Mouse (Mus musculus): ENCODE results near the gene Cdc26. TPM values are rescaled to one million over a fixed set of nuclear protein-coding genes. Genes with fewer than 3 reads are reported as not detected.

Gene Cdc26
- polyA plus RNA-seq, 1 experiment from 2014 or later = 93.0 TPM

- Histone ChIP-seq H3K27ac (replicated peaks in 1 of 2; ENCODE audit: control insufficient read depth in 1 of 2, insufficient read depth in 1 of 2, low read depth in 2 of 2, low read length in 2 of 2) (no peak overlapping the region), H3K36me3 (ENCODE audit: control insufficient read depth, insufficient read depth, low read length) (no peaks in the 10 kb centered on the region), H3K4me3 (ENCODE audit: control insufficient read depth in 1 of 2, insufficient read depth in 1 of 2, low read depth in 1 of 2, low read length in 2 of 2) (no peak overlapping the region), H3K9me3 (ENCODE audit: control insufficient read depth, low read length) (no peaks in the 10 kb centered on the region), H3K4me2 (ENCODE audit: low read length) (no peak overlapping the region), H3K9ac (ENCODE audit: low read length) (no peak overlapping the region), H3K27me3 (ENCODE audit: control insufficient read depth, insufficient read depth, low read length) (no peaks in the 10 kb centered on the region), H3K4me1 (ENCODE audit: control insufficient read depth in 2 of 2, insufficient read depth in 2 of 2, low read length in 2 of 2) (no peaks in the 10 kb centered on the region)
- 66% methylated on average over 7 of the region's 7 CpGs for WGBS
- no peak for ATAC-seq (ENCODE audit: insufficient number of reproducible peaks, insufficient read depth, low FRiP score, low read depth)
Observed at GRCm38 (mm10) chr4:62433939-62434870, 25.8 kb upstream of the Cdc26 start.

GRCm38 (mm10) chr4:62431522-62431921 lies 23.1 kb upstream of the Cdc26 start:
- Histone ChIP-seq H3K27ac (replicated peaks in 1 of 2; ENCODE audit: control insufficient read depth in 1 of 2, insufficient read depth in 1 of 2, low read depth in 2 of 2, low read length in 2 of 2) (no peak overlapping the region), H3K4me3 (ENCODE audit: control insufficient read depth in 1 of 2, insufficient read depth in 1 of 2, low read depth in 1 of 2, low read length in 2 of 2) (no peak overlapping the region), H3K9me3 (ENCODE audit: control insufficient read depth, low read length) (no peaks in the 10 kb centered on the region), H3K4me1 (ENCODE audit: control insufficient read depth in 2 of 2, insufficient read depth in 2 of 2, low read length in 2 of 2) (peaks cover 0 to 3% of the 10 kb centered on the region in 2 experiments; a peak in 1 of 4 replicates), H3K9ac (ENCODE audit: low read length) (no peak overlapping the region), H3K27me3 (ENCODE audit: control insufficient read depth, insufficient read depth, low read length) (no peaks in the 10 kb centered on the region), H3K36me3 (ENCODE audit: control insufficient read depth, insufficient read depth, low read length) (no peaks in the 10 kb centered on the region), H3K4me2 (ENCODE audit: low read length) (no peak overlapping the region)
- no peak for ATAC-seq (ENCODE audit: insufficient number of reproducible peaks, insufficient read depth, low FRiP score, low read depth)
- 73% methylated on average over 4 of the region's 4 CpGs for WGBS

GRCm38 (mm10) chr4:62430678-62431077 lies 22.2 kb upstream of the Cdc26 start:
- Histone ChIP-seq H3K27me3 (ENCODE audit: control insufficient read depth, insufficient read depth, low read length) (no peaks in the 10 kb centered on the region), H3K27ac (replicated peaks in 1 of 2; ENCODE audit: control insufficient read depth in 1 of 2, insufficient read depth in 1 of 2, low read depth in 2 of 2, low read length in 2 of 2) (no peak overlapping the region), H3K4me1 (ENCODE audit: control insufficient read depth in 2 of 2, insufficient read depth in 2 of 2, low read length in 2 of 2) (peaks cover 0 to 3% of the 10 kb centered on the region in 2 experiments; a peak in 1 of 4 replicates), H3K4me2 (ENCODE audit: low read length) (no peak overlapping the region), H3K36me3 (ENCODE audit: control insufficient read depth, insufficient read depth, low read length) (peaks cover under 1% of the 10 kb centered on the region; the same call in 1 of the 2 replicates), H3K9me3 (ENCODE audit: control insufficient read depth, low read length) (no peaks in the 10 kb centered on the region), H3K4me3 (ENCODE audit: control insufficient read depth in 1 of 2, insufficient read depth in 1 of 2, low read depth in 1 of 2, low read length in 2 of 2) (no peak overlapping the region), H3K9ac (ENCODE audit: low read length) (no peak overlapping the region)
- no peak for ATAC-seq (ENCODE audit: insufficient number of reproducible peaks, insufficient read depth, low FRiP score, low read depth)

GRCm38 (mm10) chr4:62429616-62430015 lies 21.2 kb upstream of the Cdc26 start:
- WGBS = 81% methylated on average over 9 of the region's 9 CpGs
- Histone ChIP-seq H3K4me3 (ENCODE audit: control insufficient read depth in 1 of 2, insufficient read depth in 1 of 2, low read depth in 1 of 2, low read length in 2 of 2) (no peak overlapping the region), H3K36me3 (ENCODE audit: control insufficient read depth, insufficient read depth, low read length) (peaks cover 11% of the 10 kb centered on the region), H3K27me3 (ENCODE audit: control insufficient read depth, insufficient read depth, low read length) (no peaks in the 10 kb centered on the region), H3K4me1 (ENCODE audit: control insufficient read depth in 2 of 2, insufficient read depth in 2 of 2, low read length in 2 of 2) (peaks cover 0 to 3% of the 10 kb centered on the region in 2 experiments; a peak in 1 of 4 replicates), H3K9me3 (ENCODE audit: control insufficient read depth, low read length) (no peaks in the 10 kb centered on the region), H3K9ac (ENCODE audit: low read length) (no peak overlapping the region), H3K4me2 (ENCODE audit: low read length) (no peak overlapping the region), H3K27ac (replicated peaks in 1 of 2; ENCODE audit: control insufficient read depth in 1 of 2, insufficient read depth in 1 of 2, low read depth in 2 of 2, low read length in 2 of 2) (no peak overlapping the region)
- ATAC-seq (ENCODE audit: insufficient number of reproducible peaks, insufficient read depth, low FRiP score, low read depth) = no peak

GRCm38 (mm10) chr4:62427978-62428758 lies 19.7 kb upstream of the Cdc26 start:
- WGBS = 55% methylated on average over 17 of the region's 17 CpGs
- Histone ChIP-seq H3K4me3 (ENCODE audit: control insufficient read depth in 1 of 2, insufficient read depth in 1 of 2, low read depth in 1 of 2, low read length in 2 of 2) (no peak overlapping the region), H3K27me3 (ENCODE audit: control insufficient read depth, insufficient read depth, low read length) (no peaks in the 10 kb centered on the region), H3K9me3 (ENCODE audit: control insufficient read depth, low read length) (no peaks in the 10 kb centered on the region), H3K36me3 (ENCODE audit: control insufficient read depth, insufficient read depth, low read length) (peaks cover 25% of the 10 kb centered on the region), H3K27ac (replicated peaks in 1 of 2; ENCODE audit: control insufficient read depth in 1 of 2, insufficient read depth in 1 of 2, low read depth in 2 of 2, low read length in 2 of 2) (no peak overlapping the region), H3K4me2 (ENCODE audit: low read length) (peak overlapping the region; percentile 34), H3K4me1 (ENCODE audit: control insufficient read depth in 2 of 2, insufficient read depth in 2 of 2, low read length in 2 of 2) (peaks cover 0 to 3% of the 10 kb centered on the region in 2 experiments; a peak in 1 of 4 replicates), H3K9ac (ENCODE audit: low read length) (no peak overlapping the region)
- ATAC-seq (ENCODE audit: insufficient number of reproducible peaks, insufficient read depth, low FRiP score, low read depth) = no peak

- 80% methylated on average over 4 of the region's 4 CpGs for WGBS
- no peak for ATAC-seq (ENCODE audit: insufficient number of reproducible peaks, insufficient read depth, low FRiP score, low read depth)
- H3K4me2 ChIP-seq (ENCODE audit: low read length) = no peak overlapping the region
- peaks cover 0 to 3% of the 10 kb centered on the region in 2 experiments; a peak in 1 of 4 replicates for H3K4me1 ChIP-seq (ENCODE audit: control insufficient read depth in 2 of 2, insufficient read depth in 2 of 2, low read length in 2 of 2)
- H3K36me3 ChIP-seq (ENCODE audit: control insufficient read depth, insufficient read depth, low read length) = peaks cover 48% of the 10 kb centered on the region
- H3K9ac ChIP-seq (ENCODE audit: low read length) = no peak overlapping the region
- H3K27ac ChIP-seq (replicated peaks in 1 of 2; ENCODE audit: control insufficient read depth in 1 of 2, insufficient read depth in 1 of 2, low read depth in 2 of 2, low read length in 2 of 2) = no peak overlapping the region
- no peaks in the 10 kb centered on the region for H3K9me3 ChIP-seq (ENCODE audit: control insufficient read depth, low read length)
- no peak overlapping the region for H3K4me3 ChIP-seq (ENCODE audit: control insufficient read depth in 1 of 2, insufficient read depth in 1 of 2, low read depth in 1 of 2, low read length in 2 of 2)
- no peaks in the 10 kb centered on the region for H3K27me3 ChIP-seq (ENCODE audit: control insufficient read depth, insufficient read depth, low read length)
Observed at GRCm38 (mm10) chr4:62425891-62426290, 17.4 kb upstream of the Cdc26 start.

GRCm38 (mm10) chr4:62419091-62419490 lies 10.6 kb upstream of the Cdc26 start:
- Histone ChIP-seq H3K27ac (replicated peaks in 1 of 2; ENCODE audit: control insufficient read depth in 1 of 2, insufficient read depth in 1 of 2, low read depth in 2 of 2, low read length in 2 of 2) (no peak overlapping the region), H3K4me2 (ENCODE audit: low read length) (no peak overlapping the region)
- WGBS = 96% methylated on average over 6 of the region's 6 CpGs

More at GRCm38 (mm10) chr4:62419091-62419490, 10.6 kb upstream of the Cdc26 start:
- Histone ChIP-seq H3K9ac (ENCODE audit: low read length) (no peak overlapping the region), H3K9me3 (ENCODE audit: control insufficient read depth, low read length) (no peaks in the 10 kb centered on the region), H3K4me3 (ENCODE audit: control insufficient read depth in 1 of 2, insufficient read depth in 1 of 2, low read depth in 1 of 2, low read length in 2 of 2) (no peak overlapping the region), H3K27me3 (ENCODE audit: control insufficient read depth, insufficient read depth, low read length) (no peaks in the 10 kb centered on the region), H3K36me3 (ENCODE audit: control insufficient read depth, insufficient read depth, low read length) (peaks cover 100% of the 10 kb centered on the region), H3K4me1 (ENCODE audit: control insufficient read depth in 2 of 2, insufficient read depth in 2 of 2, low read length in 2 of 2) (no peaks in the 10 kb centered on the region)
- ATAC-seq (ENCODE audit: insufficient number of reproducible peaks, insufficient read depth, low FRiP score, low read depth) = no peak

Data from heart, embryonic 14.5 days (tissue).